Mouse (Mus musculus): ENCODE results near the gene Zc3h7b.

Gene Zc3h7b

DNA sequence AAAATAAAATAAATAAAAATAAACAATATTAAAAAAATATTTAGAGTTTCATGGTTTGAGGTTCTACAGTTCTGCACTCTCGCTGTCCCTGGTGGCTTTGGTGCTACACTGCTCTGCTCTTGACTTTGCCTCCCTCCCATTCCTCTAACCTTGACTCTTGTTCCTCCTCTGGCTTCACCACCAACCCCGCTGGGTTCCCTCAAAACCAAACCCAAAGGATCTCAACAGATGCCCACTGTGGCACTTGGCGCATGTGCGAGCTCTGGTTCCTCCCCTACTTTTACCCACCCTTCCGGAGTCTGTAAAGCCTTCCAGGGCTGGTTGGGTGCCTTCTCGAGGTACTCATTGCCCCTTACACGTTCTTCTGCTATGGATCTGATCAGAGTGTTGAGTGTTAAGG is 97.4 kb downstream of the Zc3h7b start:
- DNase-seq (ENCODE audit: low read depth in 2 of 2, low spot score in 2 of 2), result no peak

DNA sequence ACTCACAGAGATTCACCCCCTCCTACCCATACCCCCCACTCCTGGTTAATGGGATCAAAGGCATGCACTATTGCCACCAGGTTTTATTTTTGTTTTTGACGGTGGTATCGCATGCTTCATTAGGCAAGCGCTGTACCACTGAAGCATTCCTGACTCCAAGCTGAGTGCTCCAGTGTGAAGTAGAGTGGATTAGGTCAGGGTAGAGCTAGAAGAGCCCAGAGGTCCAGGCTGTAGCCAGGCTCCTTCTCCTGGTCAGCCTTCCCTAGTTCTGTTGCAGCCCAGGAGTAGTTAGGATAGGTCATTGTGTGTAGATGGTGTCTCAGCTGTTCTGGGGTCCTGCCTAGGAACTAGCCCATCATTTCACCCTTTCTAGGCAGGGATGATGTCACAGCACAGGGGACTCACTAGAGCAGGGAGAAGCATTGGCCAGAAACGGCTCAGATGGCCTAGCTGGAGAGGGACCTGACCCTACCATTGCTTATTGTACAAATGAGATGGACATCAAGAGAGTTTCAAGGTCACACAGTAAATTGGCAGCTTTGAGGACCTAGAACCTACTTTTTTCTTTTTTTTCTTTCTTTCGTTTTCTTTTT is 100.3 kb downstream of the Zc3h7b start:
- no peak for DNase-seq (ENCODE audit: low read depth in 2 of 2, low spot score in 2 of 2)

DNA sequence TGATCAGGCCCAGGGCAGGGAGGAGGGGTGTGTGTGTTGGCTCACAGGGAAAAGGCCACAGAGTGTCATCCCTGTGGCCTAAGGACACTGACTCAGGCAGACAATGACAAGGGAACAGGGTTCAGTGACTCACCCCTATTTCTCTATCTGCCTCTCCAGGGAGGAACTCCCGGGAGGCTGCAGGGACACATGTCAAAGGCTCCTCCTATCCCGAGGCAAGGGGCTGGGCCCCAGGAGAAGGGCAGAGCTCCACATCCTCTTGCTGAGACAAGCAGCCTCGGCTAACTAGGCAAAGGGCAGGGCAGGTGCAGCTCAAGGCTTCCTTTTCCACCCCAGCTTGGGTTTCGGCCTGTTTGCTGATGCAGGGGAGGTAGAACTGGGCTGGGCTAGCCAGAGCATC is 100.9 kb downstream of the Zc3h7b start:
- no peak for DNase-seq (ENCODE audit: low read depth in 2 of 2, low spot score in 2 of 2)
